Comparison of ENCODE assay signal across 8 mouse cellular contexts in the genomic region with DNA sequence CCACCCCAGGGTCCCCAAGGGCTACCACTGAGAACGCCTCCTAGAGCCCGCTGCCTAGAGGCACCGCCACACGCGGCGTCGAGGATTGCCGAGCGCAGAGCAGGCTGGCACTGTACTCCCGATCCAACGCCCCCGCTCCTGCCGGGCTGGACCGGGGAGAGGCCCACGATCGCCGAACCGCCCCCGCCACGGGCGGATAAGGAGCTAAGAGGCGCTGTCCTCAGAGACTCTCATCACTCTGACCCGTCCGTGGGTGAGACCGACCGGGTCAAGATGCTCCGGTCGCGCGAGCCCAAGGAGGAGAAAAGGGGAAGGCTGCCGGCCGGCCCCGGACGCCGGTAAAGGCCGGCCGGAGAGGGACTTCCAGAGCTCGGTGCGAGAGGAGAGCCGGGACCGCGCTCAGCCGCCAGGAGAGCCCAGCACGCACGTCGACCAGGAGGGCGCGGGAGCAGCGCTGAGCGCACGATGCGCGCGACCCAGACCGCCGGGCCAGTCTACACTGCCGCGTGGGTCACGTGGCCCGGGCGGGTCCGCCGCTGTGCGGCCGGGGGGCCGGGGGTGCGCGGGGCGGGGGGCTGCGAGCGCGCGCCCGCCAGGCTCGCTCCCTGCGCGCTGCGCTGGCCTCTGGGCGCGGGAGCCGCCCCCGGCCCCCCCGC. TPM values are rescaled to one million over a fixed set of nuclear protein-coding genes. Genes with fewer than 3 reads are reported as not detected.
DNase-seq lines count a peak whose midpoint lies in the region; ATAC-seq and TF ChIP-seq lines count a peak whose summit lies in the region.

A gene (plus strand): TSS at position 354 of the 656 bp plus-strand sequence.

- WGBS in liver, embryonic 13.5 days (ENCODE audit: insufficient replicate concordance), result 2% methylated on average over 83 of the region's 83 CpGs
- 12% methylated on average over 64 of the region's 83 CpGs for WGBS in thymus, adult 2 months

- peak within 1 kb of the TSS; percentile 48 for H3K4me2 ChIP-seq in liver, embryonic 13.5 days

- no peak for ATAC-seq in liver, embryonic 13.5 days (ENCODE audit: low read depth)
- no peak for ATAC-seq in activated CD4-positive, CD25-positive, alpha-beta regulatory T cell, adult 4 months

- no peak for TF ChIP-seq POLR2A in testis, adult 2 months (IDR thresholded peaks at IDR 0.05; ENCODE audit: control insufficient read depth, low read depth, low read length)
- TF ChIP-seq POLR2A in thymus, adult 2 months (IDR thresholded peaks at IDR 0.05; ENCODE audit: control insufficient read depth, extremely low read depth, insufficient read depth, low read length, poor library complexity), result no peak

- no peaks in the 10 kb centered on the region for H3K36me3 ChIP-seq in testis, adult 2 months (ENCODE audit: control insufficient read depth, insufficient read depth, low read length)
- H3K36me3 ChIP-seq in liver, embryonic 13.5 days, result no peaks in the 10 kb centered on the region
- no peaks in the 10 kb centered on the region for H3K36me3 ChIP-seq in thymus, adult 2 months (ENCODE audit: control insufficient read depth, insufficient read depth, low read length)

- no peak within 1 kb of the TSS for H3K9ac ChIP-seq in liver, embryonic 13.5 days

- H3K4me3 ChIP-seq in testis, adult 2 months (ENCODE audit: control insufficient read depth, low read depth, low read length), result peak within 1 kb of the TSS; percentile 45
- H3K4me3 ChIP-seq in liver, embryonic 13.5 days (replicated peaks), result peak within 1 kb of the TSS; percentile 30
- no peak within 1 kb of the TSS for H3K4me3 ChIP-seq in thymus, adult 2 months (ENCODE audit: control insufficient read depth, insufficient read depth, low read length)

- no peaks in the 10 kb centered on the region for H3K9me3 ChIP-seq in liver, embryonic 13.5 days (replicated peaks)

- no peak within 1 kb of the TSS for H3K27ac ChIP-seq in testis, adult 2 months (ENCODE audit: control insufficient read depth, insufficient read depth, low read depth, low read length)
- H3K27ac ChIP-seq in liver, embryonic 13.5 days, result no peak within 1 kb of the TSS
- H3K27ac ChIP-seq in thymus, adult 2 months (ENCODE audit: control insufficient read depth, insufficient read depth, low read length), result no peak within 1 kb of the TSS

- H3K27me3 ChIP-seq in testis, adult 2 months (ENCODE audit: control insufficient read depth, insufficient read depth, low read length), result no peaks in the 10 kb centered on the region
- H3K27me3 ChIP-seq in liver, embryonic 13.5 days, result peaks cover 100% of the 10 kb centered on the region
- peaks cover 25% of the 10 kb centered on the region for H3K27me3 ChIP-seq in thymus, adult 2 months (ENCODE audit: control insufficient read depth, insufficient read depth, low read length)

- peaks cover 8% of the 10 kb centered on the region for H3K4me1 ChIP-seq in testis, adult 2 months (ENCODE audit: control insufficient read depth, insufficient read depth, low read length)
- H3K4me1 ChIP-seq in liver, embryonic 13.5 days (replicated peaks), result no peaks in the 10 kb centered on the region; the same call in 1 of the 2 replicates
- no peaks in the 10 kb centered on the region for H3K4me1 ChIP-seq in thymus, adult 2 months (replicated peaks; ENCODE audit: control insufficient read depth, insufficient read depth, low read length)

- TF ChIP-seq CTCF in testis, adult 2 months (IDR thresholded peaks at IDR 0.05; ENCODE audit: control insufficient read depth, insufficient read depth, insufficient replicate concordance, low read depth, low read length), result no peak
- no peak for TF ChIP-seq CTCF in thymus, adult 2 months (IDR thresholded peaks at IDR 0.05; ENCODE audit: borderline replicate concordance, control insufficient read depth, extremely low read depth, insufficient read depth, low read length, poor library complexity)

- DNase-seq in adrenal gland, postnatal 25 days, result peak; percentile 35
- no peak for DNase-seq in adrenal gland, postnatal 10 days
- no peak for DNase-seq in testis, postnatal 14 days (ENCODE audit: low spot score)
- DNase-seq in liver, embryonic 13.5 days, result no peak
- DNase-seq in retina, postnatal 1 day, result peak; percentile 72
- no peak for DNase-seq in thymus, adult 2 months

RNA-seq across cellular contexts. Expression of the gene that starts here (rescaled TPM):
- 1.9 and 3.3 TPM in 2 replicates for total RNA-seq in adrenal gland, postnatal 25 days (2021)
- total RNA-seq in adrenal gland, postnatal 10 days (2021), result 1 to 10 TPM in 1 of 2 experiments, under 1 TPM in 1; 0.61 to 1.6 TPM
- polyA plus RNA-seq in testis, adult 2 months (2012; rRNA removed), result 1.1 and 1.6 TPM in 2 replicates
- polyA plus RNA-seq in liver, embryonic 13.5 days (2015; fragmentation: Nextera tagmentation; extraction: Ambion mirVana), result 0.08 and 0.24 TPM in 2 replicates
- 2.7 and 3.3 TPM in 2 replicates for polyA plus RNA-seq in thymus, adult 2 months (2012; rRNA removed)
- polyA plus RNA-seq in activated CD4-positive, CD25-positive, alpha-beta regulatory T cell, adult 4 months (2017; shearing (Covaris generic)), result not detected

Comparison
In these comparisons a context has a peak if more than half of its experiments do, and no peak if none do; other contexts are left out.
1. DNase-seq: peak in adrenal gland, postnatal 25 days (single experiment) and retina, postnatal 1 day (single experiment); none in adrenal gland, postnatal 10 days (single experiment), testis, postnatal 14 days (single experiment), liver, embryonic 13.5 days (single experiment) and thymus, adult 2 months (single experiment).